Mouse (Mus musculus) hindbrain, embryonic 15.5 days (tissue): ENCODE results near the gene Dlx4. TPM values are rescaled to one million over a fixed set of nuclear protein-coding genes. Genes with fewer than 3 reads are reported as not detected.

ENCODE experiments used
- ATAC-seq: fragments of 200-750 bp; cut with Nextera tagmentation; 2 replicates; pipeline ENCODE4 v1.8.0; 2017; ENCODE audit warnings: low read depth, moderate number of reproducible peaks, moderate TSS enrichment; ENCODE audit not compliant: low FRiP score
- H3K27ac ChIP-seq: fragments of 300-500 bp; sonication (generic); replicated peaks from 2 replicates; pipeline ENCODE4 v1.5.1; 2015; ENCODE audit warnings: mild to moderate bottlenecking, inconsistent platforms
- H3K27me3 ChIP-seq: fragments of 300-500 bp; sonication (generic); 2 replicates; pipeline ENCODE4 v1.6.1; 2015; ENCODE audit warnings: control low read depth, inconsistent platforms
- H3K36me3 ChIP-seq: fragments of 300-500 bp; sonication (generic); 2 replicates; pipeline ENCODE4 v1.6.1; 2015; ENCODE audit warnings: control low read depth, inconsistent platforms
- H3K4me1 ChIP-seq: fragments of 300-500 bp; sonication (generic); replicated peaks from 2 replicates; pipeline ENCODE4 v1.6.1; 2015; ENCODE audit warnings: control low read depth, inconsistent platforms
- H3K4me2 ChIP-seq: fragments of 300-500 bp; sonication (generic); 2 replicates; pipeline ENCODE4 v1.6.1; 2015; ENCODE audit warnings: moderate library complexity, mild to moderate bottlenecking, inconsistent platforms
- H3K4me3 ChIP-seq: fragments of 300-500 bp; sonication (generic); 2 replicates; pipeline ENCODE4 v1.5.1; 2015; ENCODE audit warnings: mild to moderate bottlenecking, inconsistent platforms
- H3K9ac ChIP-seq: fragments of 300-500 bp; sonication (generic); 2 replicates; pipeline ENCODE4 v1.6.1; 2015; ENCODE audit warnings: inconsistent platforms
- H3K9me3 ChIP-seq: fragments of 300-500 bp; sonication (generic); 2 replicates; pipeline ENCODE4 v1.6.1; 2016; ENCODE audit warnings: control low read depth, inconsistent platforms
- WGBS: fragments of 180-500 bp; shearing (Covaris S2); methylation state at CpG from one replicate; pipeline ENCODE4 v1.1.7; 2015; 5-methylcytosine and 5-hydroxymethylcytosine counted together
- polyA plus RNA-seq: library from polyadenylated mRNA; unstranded; fragments of >200 nt; fragmentation: Nextera tagmentation; extraction: Ambion mirVana; gene quantifications from 2 replicates; pipeline ENCODE4 v1.2.1, GENCODE M21; 2015

The Dlx4 gene
- polyA plus RNA-seq, 1 experiment from 2014 or later = not detected

GRCm38 (mm10) chr11:95097889-95098288 lies 48.2 kb downstream of the Dlx4 start:
- Histone ChIP-seq H3K9me3 (no peaks in the 10 kb centered on the region), H3K4me1 (peaks cover 4% of the 10 kb centered on the region; the same call in 1 of the 2 replicates), H3K36me3 (no peaks in the 10 kb centered on the region), H3K9ac (no peak overlapping the region), H3K4me2 (no peak overlapping the region), H3K27me3 (no peaks in the 10 kb centered on the region), H3K27ac (no peak overlapping the region), H3K4me3 (no peak overlapping the region)
- ATAC-seq = no peak
- 66% methylated on average over 6 of the region's 6 CpGs for WGBS

- Histone ChIP-seq H3K27me3 (no peaks in the 10 kb centered on the region), H3K4me3 (no peak overlapping the region), H3K27ac (no peak overlapping the region), H3K9me3 (no peaks in the 10 kb centered on the region), H3K9ac (no peak overlapping the region), H3K4me2 (no peak overlapping the region), H3K36me3 (no peaks in the 10 kb centered on the region), H3K4me1 (peaks cover 4% of the 10 kb centered on the region; the same call in 1 of the 2 replicates)
- peak; percentile 56; the same call in 1 of the 2 replicates for ATAC-seq
- 48% methylated on average over 4 of the region's 4 CpGs for WGBS
These were observed 49.3 kb downstream of the Dlx4 start for GRCm38 (mm10) chr11:95096608-95097373.

- Histone ChIP-seq H3K4me2 (no peak overlapping the region), H3K36me3 (no peaks in the 10 kb centered on the region), H3K9me3 (no peaks in the 10 kb centered on the region), H3K4me3 (no peak overlapping the region), H3K9ac (no peak overlapping the region), H3K27ac (no peak overlapping the region), H3K4me1 (peaks cover 4% of the 10 kb centered on the region; the same call in 1 of the 2 replicates), H3K27me3 (no peaks in the 10 kb centered on the region)
- no peak for ATAC-seq
- WGBS = 78% methylated on average over 10 of the region's 10 CpGs
These were observed 50.5 kb downstream of the Dlx4 start for GRCm38 (mm10) chr11:95095596-95095995.

- no peak overlapping the region for H3K4me2 ChIP-seq
- no peaks in the 10 kb centered on the region for H3K36me3 ChIP-seq
- no peaks in the 10 kb centered on the region for H3K27me3 ChIP-seq
- WGBS = 82% methylated on average over 5 of the region's 5 CpGs
- H3K9ac ChIP-seq = no peak overlapping the region
- ATAC-seq = no peak
- peaks cover 4% of the 10 kb centered on the region; the same call in 1 of the 2 replicates for H3K4me1 ChIP-seq
- no peak overlapping the region for H3K27ac ChIP-seq
- H3K9me3 ChIP-seq = no peaks in the 10 kb centered on the region
- no peak overlapping the region for H3K4me3 ChIP-seq
These were observed 53.0 kb downstream of the Dlx4 start for GRCm38 (mm10) chr11:95093077-95093476.

Other genes starting within 250 kb of the Dlx4 start
- gene Col1a1, start 210.0 kb downstream of the Dlx4 start, polyA plus RNA-seq = 120 and 145 TPM in 2 replicates
- gene Hils1, start 178.7 kb downstream of the Dlx4 start, polyA plus RNA-seq = not detected in 2 replicates
- gene Sgca, start 169.9 kb downstream of the Dlx4 start, polyA plus RNA-seq = 0.19 TPM in 1 of 2 replicates, not detected in the other
- gene Ppp1r9b, start 155.2 kb downstream of the Dlx4 start, polyA plus RNA-seq = 20.7 and 21.4 TPM in 2 replicates
- 146 and 176 TPM in 2 replicates for gene Samd14, start 136.4 kb downstream of the Dlx4 start, polyA plus RNA-seq
- gene Pdk2, start 104.9 kb downstream of the Dlx4 start, polyA plus RNA-seq = 26.2 and 33.4 TPM in 2 replicates
- 17.9 and 19.8 TPM in 2 replicates for gene Itga3, start 69.5 kb downstream of the Dlx4 start, polyA plus RNA-seq
- 0.19 and 0.54 TPM in 2 replicates for gene Dlx3, start 26.1 kb downstream of the Dlx4 start, polyA plus RNA-seq
- not detected in 2 replicates for gene Tac4, start 115.3 kb upstream of the Dlx4 start, polyA plus RNA-seq
- gene Kat7, start 164.0 kb upstream of the Dlx4 start, polyA plus RNA-seq = 60.5 and 66.2 TPM in 2 replicates
- gene Fam117a, start 190.8 kb upstream of the Dlx4 start, polyA plus RNA-seq = 3.1 and 3.6 TPM in 2 replicates
- 137 and 140 TPM in 2 replicates for gene Slc35b1, start 238.4 kb upstream of the Dlx4 start, polyA plus RNA-seq